ENCODE assay signal across 8 mouse cellular contexts in genomic region chr12:101028954-101029731, GRCm38 (mm10). TPM values are rescaled to one million over a fixed set of nuclear protein-coding genes. Genes with fewer than 3 reads are reported as not detected.
DNase-seq lines count a peak whose midpoint lies in the region; ATAC-seq and TF ChIP-seq lines count a peak whose summit lies in the region.

Ccdc88c (minus strand) TSS chr12:101029056.

- no peaks in the 10 kb centered on the region for H3K27me3 ChIP-seq in hindbrain, postnatal 0 days (ENCODE audit: insufficient read depth, low read length)

- H3K36me3 ChIP-seq in hindbrain, postnatal 0 days (ENCODE audit: insufficient read depth, low read length), result no peaks in the 10 kb centered on the region
- H3K36me3 ChIP-seq in macrophage (ENCODE audit: inconsistent target), result no peaks in the 10 kb centered on the region

- H3K79me2 ChIP-seq in macrophage (ENCODE audit: inconsistent target), result no peaks in the 10 kb centered on the region

- H3K27ac ChIP-seq in gastrocnemius, adult 2 months, result peak within 1 kb of the TSS; percentile 94
- peak within 1 kb of the TSS; percentile 74 for H3K27ac ChIP-seq in hindbrain, postnatal 0 days
- peak within 1 kb of the TSS; percentile 90 for H3K27ac ChIP-seq in left cerebral cortex, adult 2 months
- H3K27ac ChIP-seq in macrophage, result no peak within 1 kb of the TSS

- H3K4me2 ChIP-seq in hindbrain, postnatal 0 days (ENCODE audit: low read depth, low read length), result peak within 1 kb of the TSS; percentile 69

- peak within 1 kb of the TSS; percentile 63 for H3K9ac ChIP-seq in hindbrain, postnatal 0 days (replicated peaks; ENCODE audit: low read length)

- peak; percentile 69 for TF ChIP-seq CTCF in gastrocnemius, adult 2 months (IDR thresholded peaks at IDR 0.05)
- peak; percentile 78 for TF ChIP-seq CTCF in hindbrain, postnatal 0 days (IDR thresholded peaks at IDR 0.05; ENCODE audit: low read depth)
- TF ChIP-seq CTCF in left cerebral cortex, adult 2 months (IDR thresholded peaks at IDR 0.05), result peak; percentile 68

- H3K4me3 ChIP-seq in gastrocnemius, adult 2 months, result peak within 1 kb of the TSS; percentile 82
- H3K4me3 ChIP-seq in hindbrain, postnatal 0 days (ENCODE audit: low read length), result peak within 1 kb of the TSS; percentile 70
- H3K4me3 ChIP-seq in left cerebral cortex, adult 2 months, result peak within 1 kb of the TSS; percentile 78
- peak within 1 kb of the TSS; percentile 22 for H3K4me3 ChIP-seq in macrophage (ENCODE audit: inconsistent target)

- intact Hi-C loops in gastrocnemius, adult 2 months (cut with DNase I), result loop anchor here (1.0 kb wide), 3 partner anchors 72 to 93 kb away; no protein-coding TSS in a partner anchor
- intact Hi-C loops in left cerebral cortex, adult 2 months (cut with DNase I), result loop anchor here (1.0 kb wide), 2 partner anchors 77 to 93 kb away; no protein-coding TSS in a partner anchor

- WGBS in hindbrain, postnatal 0 days, result under 1% methylated on average over 38 of the region's 56 CpGs
- WGBS in macrophage (ENCODE audit: missing documents), result under 1% methylated on average over 51 of the region's 56 CpGs

- H3K4me1 ChIP-seq in hindbrain, postnatal 0 days (ENCODE audit: insufficient read depth, low read length), result 0 out of 2 replicates have a peak, but pooled peaks cover 4% of the 10 kb centered on the region

- ATAC-seq in common myeloid progenitor, adult 5-6 weeks (replicated peaks; ENCODE audit: low read depth, poor library complexity, severe bottlenecking), result peak; percentile 78
- peak; percentile 87 for ATAC-seq in hindbrain, postnatal 0 days

- peak; percentile 77 to 91 for DNase-seq in adrenal gland, adult (ENCODE audit: inconsistent age in 2 of 2, low spot score in 1 of 2)
- DNase-seq in gastrocnemius, adult 2 months, result peak; percentile 94
- peak; percentile 93 for DNase-seq in hindbrain, postnatal 0 days (ENCODE audit: low spot score)
- peak; percentile 80 to 81 for DNase-seq in left cerebral cortex, adult 2 months (ENCODE audit: extremely low spot score in 1 of 2, low spot score in 2 of 2)
- DNase-seq in right cerebral cortex, adult 2 months (ENCODE audit: low spot score in 2 of 2), result peak; percentile 74 to 81
- peak; percentile 77 for DNase-seq in urinary bladder, postnatal 25 days (ENCODE audit: low spot score)

- no peaks in the 10 kb centered on the region for H3K9me3 ChIP-seq in hindbrain, postnatal 0 days (ENCODE audit: low read length)

RNA-seq across cellular contexts. Expression of gene Ccdc88c, which starts in this region (rescaled TPM):
- total RNA-seq in common myeloid progenitor, adult 5-6 weeks (2017), result 62.4 and 74.6 TPM in 2 replicates
- total RNA-seq in gastrocnemius, adult 2 months (2021), result 10 to 100 TPM; 28.4 to 34.7 TPM
- 17.7 and 23.3 TPM in 2 replicates for total RNA-seq in hindbrain, postnatal 0 days (2014; rRNA removed)
- polyA plus RNA-seq in hindbrain, postnatal 0 days (2015; fragmentation: Nextera tagmentation; extraction: Ambion mirVana), result 11.2 and 13.0 TPM in 2 replicates
- 10 to 100 TPM; 23.2 to 30.1 TPM for total RNA-seq in left cerebral cortex, adult 2 months (2021)
- total RNA-seq in macrophage (2018; cell fraction: chromatin; rRNA removed), result 10 to 100 TPM in 1 of 26 experiments, 1 to 10 TPM in 4, under 1 TPM in 14, not detected in 7; 0.09 to 10.4 (median 0.37) TPM
- under 1 TPM in 25 of 26 experiments, not detected in 1; under 0.01 to 0.90 (median 0.10) TPM for total RNA-seq in macrophage (2018; cell fraction: cytosol; rRNA removed)
- total RNA-seq in macrophage (2018; cell fraction: nucleus; rRNA removed), result 1 to 10 TPM in 5 of 26 experiments, under 1 TPM in 20, not detected in 1; 0.10 to 8.3 (median 0.56) TPM
- polyA plus RNA-seq in macrophage (2018), result 0.21 to 1.5 TPM (median 0.47 TPM) in 3 replicates

Comparison
In these comparisons a context has a peak if more than half of its experiments do, and no peak if none do; other contexts are left out.
1. H3K4me3 ChIP-seq: peak in every context shown above with its lines; median percentile 82 in gastrocnemius, adult 2 months; 78 in left cerebral cortex, adult 2 months; 70 in hindbrain, postnatal 0 days; 22 in macrophage.